Mouse (Mus musculus) layer of hippocampus, adult 18-20 months (tissue): ENCODE data around the gene Fcor. TPM values are rescaled to one million over a fixed set of nuclear protein-coding genes. Genes with fewer than 3 reads are reported as not detected.

ENCODE experiments used
- DNase-seq, 2 experiments: peaks; one replicate each; pipeline ENCODE4 v3.0.0; 2022; ENCODE audit warnings: low spot score in 2 of 2
- total RNA-seq, 2 experiments: library from RNA; stranded (reverse); gene quantifications; 2 replicates each; pipeline ENCODE4 v1.2.3; 2021

The Fcor gene
- total RNA-seq, 2 experiments from 2014 or later: 12.9 to 14.8 TPM

- DNase-seq: no peak
Measured at GRCm38 (mm10) chr8:3622119-3622518, 50.0 kb downstream of the Fcor start.

- DNase-seq: peak; percentile 98 to 100
Measured at GRCm38 (mm10) chr8:3621199-3621970, 50.8 kb downstream of the Fcor start, which contains the start of the genes Xab2 and Pet100. Gene Xab2 (minus strand): TSS chr8:3621316. Gene Pet100 (plus strand): TSS chr8:3621548.

Other genes starting within 250 kb of the Fcor start
- 1 to 10 TPM in 1 of 2 experiments, under 1 TPM in 1; 0.97 to 1.7 TPM for gene Pex11g, start 204.7 kb downstream of the Fcor start, total RNA-seq
- under 1 TPM in 1 of 2 experiments, not detected in 1; 0.20 TPM for gene Tex45, start 201.5 kb downstream of the Fcor start, total RNA-seq
- 10 to 100 TPM; 30.9 to 31.2 TPM for gene Zfp358, start 179.2 kb downstream of the Fcor start, total RNA-seq
- 10 to 100 TPM; 76.0 to 77.3 TPM for gene Mcoln1, start 171.9 kb downstream of the Fcor start, total RNA-seq
- gene Pnpla6, start 157.0 kb downstream of the Fcor start, total RNA-seq: 10 to 100 TPM; 71.8 to 76.2 TPM
- gene C330021F23Rik, start 104.4 kb downstream of the Fcor start, total RNA-seq: not detected
- gene Camsap3, start 85.1 kb downstream of the Fcor start, total RNA-seq: 10 to 100 TPM; 31.1 to 36.9 TPM
- gene Xab2, start 51.0 kb downstream of the Fcor start, total RNA-seq: 10 to 100 TPM; 39.6 to 41.2 TPM
- 10 to 100 TPM; 80.9 to 84.3 TPM for gene Pet100, start 50.8 kb downstream of the Fcor start, total RNA-seq
- under 1 TPM in 1 of 2 experiments, not detected in 1; 0.92 TPM for gene Pcp2, start 46.8 kb downstream of the Fcor start, total RNA-seq
- gene Stxbp2, start 41.4 kb downstream of the Fcor start, total RNA-seq: 10 to 100 TPM; 43.6 to 52.5 TPM
- under 1 TPM; 0.74 to 0.79 TPM for gene Retn, start 16.6 kb downstream of the Fcor start, total RNA-seq
- gene Mcemp1, start 6.6 kb downstream of the Fcor start, total RNA-seq: under 1 TPM in 1 of 2 experiments, not detected in 1; 0.23 TPM
- gene Trappc5, start 3.9 kb upstream of the Fcor start, total RNA-seq: 10 to 100 TPM; 29.8 to 32.4 TPM
- not detected for gene Fcer2a, start 21.8 kb upstream of the Fcor start, total RNA-seq
- gene Clec4g, start 48.3 kb upstream of the Fcor start, total RNA-seq: not detected
- gene Cd209a, start 76.6 kb upstream of the Fcor start, total RNA-seq: 1 to 10 TPM in 1 of 2 experiments, under 1 TPM in 1; 0.57 to 1.0 TPM
- not detected for gene Cd209e, start 181.9 kb upstream of the Fcor start, total RNA-seq
- gene Cd209d, start 206.2 kb upstream of the Fcor start, total RNA-seq: not detected